Mouse (Mus musculus) cortical plate, adult 2 months (tissue): ENCODE results near the gene Crybb2. TPM values are rescaled to one million over a fixed set of nuclear protein-coding genes. Genes with fewer than 3 reads are reported as not detected.
A peak's percentile ranks its signal among the peaks of the same experiment; 100 is the strongest.

Experiments
- H3K27ac ChIP-seq: fragments of 200-500 bp; 2 replicates; pipeline ENCODE4 v1.5.1; 2012; ENCODE audit warnings: low read length, control low read depth, inconsistent platforms; ENCODE audit not compliant: insufficient read depth
- H3K4me1 ChIP-seq: fragments of 200-500 bp; 2 replicates; pipeline ENCODE4 v1.6.1; 2011; ENCODE audit warnings: low read length; ENCODE audit not compliant: control insufficient read depth, insufficient read depth
- H3K4me3 ChIP-seq: fragments of 200-500 bp; 2 replicates; pipeline ENCODE4 v1.5.1; 2011; ENCODE audit warnings: mild to moderate bottlenecking, low read length, control low read depth; ENCODE audit not compliant: insufficient read depth
- CTCF ChIP-seq: fragments of 200-500 bp; IDR thresholded peaks from 2 replicates; pipeline ENCODE4 v1.5.1; 2011; ENCODE audit warnings: mild to moderate bottlenecking, control low read depth, low read length; ENCODE audit not compliant: insufficient read depth; ENCODE audit errors: extremely low read depth
- POLR2A ChIP-seq: fragments of 200-500 bp; IDR thresholded peaks from 2 replicates; pipeline ENCODE4 v1.6.1; 2011; ENCODE audit warnings: mild to moderate bottlenecking, low read length, control low read depth; ENCODE audit not compliant: insufficient read depth; ENCODE audit errors: extremely low read depth
- polyA plus RNA-seq: library from polyadenylated mRNA; depleted of rRNA; stranded (reverse); fragments of >200 nt; gene quantifications from 2 replicates; pipeline ENCODE4 v1.2.3, GENCODE M21; 2012

Crybb2 gene
- polyA plus RNA-seq, 1 experiment: not detected

- no peak overlapping the region for H3K4me3 ChIP-seq
- TF ChIP-seq CTCF (no peak), POLR2A (no peak)
- peaks cover 6% of the 10 kb centered on the region for H3K4me1 ChIP-seq
- H3K27ac ChIP-seq: no peak overlapping the region
Measured at GRCm38 (mm10) chr5:113082356-113083168, 12.6 kb upstream of the Crybb2 start.

- Histone ChIP-seq H3K27ac (no peak within 1 kb of the TSS), H3K4me1 (peaks cover 5% of the 10 kb centered on the region), H3K4me3 (no peak within 1 kb of the TSS)
- no peak for TF ChIP-seq CTCF
- TF ChIP-seq POLR2A: no peak
Measured at GRCm38 (mm10) chr5:113081439-113081838, 11.5 kb upstream of the Crybb2 start, which contains the start of gene Crybb3. TSS of gene Crybb3 (minus strand) at chr5:113081584.

DNA sequence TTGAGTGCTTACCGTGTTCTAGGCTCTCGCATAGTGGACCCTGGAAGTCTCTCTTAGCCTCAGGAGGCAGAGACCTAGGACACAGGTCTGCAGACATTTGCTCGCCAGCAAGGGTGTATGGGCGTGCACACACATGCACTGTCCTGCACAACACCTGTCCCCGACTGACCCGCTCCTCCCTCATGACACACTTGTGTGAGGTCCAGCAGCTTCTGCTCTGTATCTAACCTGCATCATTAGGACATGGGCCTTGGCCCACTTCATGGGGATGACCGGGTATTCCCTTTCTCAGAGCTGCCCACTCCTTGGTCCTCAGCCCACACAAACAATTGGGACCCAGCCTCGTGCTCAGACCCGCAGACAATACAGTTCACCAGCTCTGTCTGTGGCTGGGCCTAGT, 11.1 kb upstream of the Crybb2 start:
- Histone ChIP-seq H3K4me1 (peaks cover 5% of the 10 kb centered on the region; the same call in 1 of the 2 replicates), H3K4me3 (no peak overlapping the region), H3K27ac (no peak overlapping the region)
- TF ChIP-seq POLR2A: no peak
- TF ChIP-seq CTCF: no peak

- peak; percentile 64 for TF ChIP-seq CTCF
- no peak for TF ChIP-seq POLR2A
- no peak overlapping the region for H3K27ac ChIP-seq
- no peak overlapping the region for H3K4me3 ChIP-seq
- peaks cover 5% of the 10 kb centered on the region; the same call in 1 of the 2 replicates for H3K4me1 ChIP-seq
Measured at GRCm38 (mm10) chr5:113079783-113080182, 9.9 kb upstream of the Crybb2 start.

GRCm38 (mm10) chr5:113078686-113079085, 8.8 kb upstream of the Crybb2 start:
- H3K4me3 ChIP-seq: no peak overlapping the region
- no peak overlapping the region for H3K27ac ChIP-seq
- H3K4me1 ChIP-seq: peaks cover 5% of the 10 kb centered on the region; the same call in 1 of the 2 replicates
- no peak for TF ChIP-seq POLR2A
- TF ChIP-seq CTCF: peak; percentile 47

GRCm38 (mm10) chr5:113054308-113054707, 15.6 kb downstream of the Crybb2 start:
- TF ChIP-seq POLR2A (no peak), CTCF (peak; percentile 98)
- peaks cover 3% of the 10 kb centered on the region for H3K4me1 ChIP-seq
- no peak overlapping the region for H3K4me3 ChIP-seq
- no peak overlapping the region for H3K27ac ChIP-seq

GRCm38 (mm10) chr5:113050581-113051185, 19.2 kb downstream of the Crybb2 start:
- Histone ChIP-seq H3K27ac (no peak overlapping the region), H3K4me1 (peaks cover 3% of the 10 kb centered on the region)
- no peak for TF ChIP-seq CTCF
- TF ChIP-seq POLR2A: no peak

GRCm38 (mm10) chr5:113049876-113050275, 20.0 kb downstream of the Crybb2 start:
- no peak for TF ChIP-seq POLR2A
- TF ChIP-seq CTCF: no peak
- no peak overlapping the region for H3K27ac ChIP-seq
- peaks cover 3% of the 10 kb centered on the region for H3K4me1 ChIP-seq
- no peak overlapping the region for H3K4me3 ChIP-seq

More at GRCm38 (mm10) chr5:113050581-113051185, 19.2 kb downstream of the Crybb2 start:
- H3K4me3 ChIP-seq: no peak overlapping the region

DNA sequence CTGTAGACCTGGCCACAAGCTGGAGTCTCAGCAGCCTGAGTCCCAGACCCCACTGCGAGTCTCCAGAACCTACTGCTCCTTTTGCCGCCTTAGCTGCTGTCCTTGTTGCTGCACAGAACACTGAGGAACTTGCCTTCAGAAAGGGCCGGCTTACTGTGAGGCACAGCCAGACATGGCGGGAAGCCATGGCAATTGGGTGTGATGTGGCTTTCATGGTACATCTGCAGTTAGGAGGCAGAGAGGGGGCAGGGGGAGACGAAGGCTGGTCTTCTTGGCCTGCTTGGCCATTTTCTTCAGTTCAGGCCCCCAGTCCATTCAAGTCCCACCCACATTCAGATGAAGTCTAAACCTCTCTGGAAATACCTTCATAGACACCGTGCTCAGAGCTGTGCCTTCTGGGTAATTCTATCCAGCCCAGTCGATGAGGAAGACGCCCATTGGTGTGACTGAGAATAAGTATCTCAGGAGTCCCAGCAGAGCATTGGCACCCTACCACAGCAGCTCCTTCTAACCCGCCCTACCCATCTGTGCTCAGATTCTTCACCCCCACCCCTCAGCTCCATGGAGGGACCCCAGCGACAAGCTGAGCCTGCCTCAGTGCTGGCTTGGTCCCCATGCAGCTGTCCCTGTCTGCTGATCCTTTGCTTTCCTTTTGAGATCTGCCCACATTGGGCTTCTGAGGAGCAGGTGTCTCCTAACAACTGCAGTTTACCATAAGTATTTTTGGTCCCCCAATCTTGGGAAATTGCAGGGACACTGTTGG, 24.2 kb downstream of the Crybb2 start:
- H3K4me1 ChIP-seq: peaks cover 7% of the 10 kb centered on the region
- no peak overlapping the region for H3K27ac ChIP-seq
- TF ChIP-seq POLR2A (no peak), CTCF (no peak)
- no peak overlapping the region for H3K4me3 ChIP-seq
